Comparison of ENCODE assay signal across 20 mouse cellular contexts in the genomic region with DNA sequence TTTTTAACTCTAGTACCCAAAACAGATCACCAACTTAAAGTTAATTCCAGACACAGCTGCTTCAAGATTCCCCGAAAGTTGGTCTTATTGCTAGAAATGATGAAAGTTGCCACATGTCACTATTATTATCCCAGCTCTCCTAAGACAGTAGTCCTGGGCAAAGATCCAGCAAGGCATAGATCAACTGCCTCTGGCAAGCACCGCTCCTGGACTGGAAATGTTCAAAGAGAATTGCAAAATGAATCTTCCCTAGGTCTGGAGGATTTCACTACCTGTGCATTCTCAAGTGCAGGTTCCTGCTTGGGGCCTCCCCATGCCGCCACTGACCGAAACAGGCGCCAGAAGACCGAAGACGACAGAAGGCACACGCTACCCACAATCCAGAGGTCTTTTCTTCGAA. TPM values are rescaled to one million over a fixed set of nuclear protein-coding genes. Genes with fewer than 3 reads are reported as not detected.
DNase-seq lines count a peak whose midpoint lies in the region; ATAC-seq and TF ChIP-seq lines count a peak whose summit lies in the region.
"Had no signal": no experiment of that assay in that cellular context is flagged by ENCODE, and none has a peak within 500 bp of the region (broad histone marks: within the 10 kb centered on the region; RNA-seq: fewer than 3 reads in every experiment).

No protein-coding gene starts in this region.

- H3K36me3 ChIP-seq in kidney, adult 2 months (ENCODE audit: control insufficient read depth, insufficient read depth, low read length), result no peaks in the 10 kb centered on the region
- H3K36me3 ChIP-seq in stomach, postnatal 0 days (ENCODE audit: control insufficient read depth, insufficient read depth, low read length), result no peaks in the 10 kb centered on the region
- H3K36me3 ChIP-seq: limb, embryonic 15.5 days had no signal

- H3K9me3 ChIP-seq in stomach, postnatal 0 days (ENCODE audit: control insufficient read depth, low read length), result no peaks in the 10 kb centered on the region
- H3K9me3 ChIP-seq: limb, embryonic 15.5 days had no signal

- ATAC-seq in stomach, postnatal 0 days (ENCODE audit: low FRiP score, low TSS enrichment), result no peak
- ATAC-seq: forebrain, embryonic 14.5 days; midbrain, embryonic 16.5 days had no signal

- TF ChIP-seq EP300 in stomach, postnatal 0 days (optimal IDR thresholded peaks at IDR 0.05), result no peak

- no peaks in the 10 kb centered on the region for H3K27me3 ChIP-seq in kidney, adult 2 months (replicated peaks; ENCODE audit: control insufficient read depth, insufficient read depth, low read length)
- H3K27me3 ChIP-seq in stomach, postnatal 0 days (ENCODE audit: control insufficient read depth, insufficient read depth, low read length), result no peaks in the 10 kb centered on the region

- peak; percentile 68 for DNase-seq in gastrocnemius, adult 18-20 months (ENCODE audit: low spot score)
- no peak for DNase-seq in gastrocnemius, postnatal 25 days
- peak; percentile 34 for DNase-seq in kidney, adult 2 months
- no peak for DNase-seq in kidney, adult 8-10 months
- DNase-seq in adipocyte (ENCODE audit: low spot score), result peak; percentile 83
- DNase-seq in brain, adult 2 months (ENCODE audit: low read depth, low spot score), result peak; percentile 45
- DNase-seq in stomach, postnatal 0 days (ENCODE audit: low spot score), result no peak
- DNase-seq in thymus, postnatal 4 days, result no peak
- DNase-seq: B cell, adult 2 months; cerebellum, adult 9-11 months; kidney, postnatal 4 days; thymus, adult 18-20 months had no signal

- H3K4me1 ChIP-seq in kidney, adult 2 months (ENCODE audit: control insufficient read depth, insufficient read depth, low read length), result no peaks in the 10 kb centered on the region
- H3K4me1 ChIP-seq in stomach, postnatal 0 days (replicated peaks; ENCODE audit: control insufficient read depth, insufficient read depth), result no peaks in the 10 kb centered on the region

- no peak for TF ChIP-seq POLR2A in kidney, adult 2 months (IDR thresholded peaks at IDR 0.05; ENCODE audit: low read depth, low read length)

- no peak overlapping the region for H3K9ac ChIP-seq in stomach, postnatal 0 days (ENCODE audit: low read length)
- H3K9ac ChIP-seq: limb, embryonic 15.5 days had no signal

- WGBS in kidney, adult 2 months, result 82% methylated on average over 9 of the region's 9 CpGs
- 79% methylated on average over 9 of the region's 9 CpGs for WGBS in stomach, postnatal 0 days

- H3K4me3 ChIP-seq in kidney, adult 2 months (ENCODE audit: insufficient read depth, low read depth, low read length), result no peak overlapping the region
- H3K4me3 ChIP-seq in stomach, postnatal 0 days (ENCODE audit: low read depth, low read length), result no peak overlapping the region
- H3K4me3 ChIP-seq: limb, embryonic 15.5 days had no signal

- H3K4me2 ChIP-seq in stomach, postnatal 0 days (replicated peaks; ENCODE audit: low read depth), result no peak overlapping the region
- H3K4me2 ChIP-seq: limb, embryonic 15.5 days had no signal

- no peak for TF ChIP-seq CTCF in kidney, adult 2 months (conservative IDR thresholded peaks at IDR 0.05; ENCODE audit: insufficient read depth, insufficient read length, low read depth, low read length)
- TF ChIP-seq CTCF in stomach, postnatal 0 days (IDR thresholded peaks at IDR 0.05; ENCODE audit: low read depth), result no peak

- no peak overlapping the region for H3K27ac ChIP-seq in kidney, adult 2 months (ENCODE audit: insufficient read depth, low read depth, low read length)
- no peak overlapping the region for H3K27ac ChIP-seq in stomach, postnatal 0 days (replicated peaks)
- H3K27ac ChIP-seq: limb, embryonic 15.5 days; macrophage had no signal

RNA-seq across cellular contexts. Expression of a gene that starts 7.9 kb away (rescaled TPM):
- total RNA-seq in gastrocnemius, adult 18-20 months (2021), result 1,000 to 10,000 TPM; 1,080 to 1,440 TPM
- total RNA-seq in gastrocnemius, postnatal 25 days (2021), result 1,000 to 10,000 TPM in 1 of 2 experiments, 100 to 1,000 TPM in 1; 560 to 1,240 TPM
- 0.12 and 0.66 TPM in 2 replicates for polyA plus RNA-seq in kidney, adult 2 months (2012; rRNA removed)
- 0.12 and 0.15 TPM in 2 replicates for polyA plus RNA-seq in stomach, postnatal 0 days (2015; fragmentation: Nextera tagmentation; extraction: Ambion mirVana)
- total RNA-seq: ES-E14; granulocyte monocyte progenitor cell, adult 5-6 weeks had no signal
- polyA plus RNA-seq: forebrain, embryonic 14.5 days; macrophage had no signal

RNA-seq across cellular contexts. Expression of a gene that starts 25.9 kb away (rescaled TPM):
- 1 to 10 TPM; 5.9 to 6.1 TPM for total RNA-seq in gastrocnemius, adult 18-20 months (2021)
- total RNA-seq in gastrocnemius, postnatal 25 days (2021), result 1 to 10 TPM; 5.8 to 7.5 TPM
- 25.5 and 27.6 TPM in 2 replicates for polyA plus RNA-seq in kidney, adult 2 months (2012; rRNA removed)
- 14.4 and 17.0 TPM in 2 replicates for polyA plus RNA-seq in stomach, postnatal 0 days (2015; fragmentation: Nextera tagmentation; extraction: Ambion mirVana)

RNA-seq across cellular contexts. Expression of a gene that starts 26.8 kb away (rescaled TPM):
- total RNA-seq in gastrocnemius, adult 18-20 months (2021), result not detected
- total RNA-seq in gastrocnemius, postnatal 25 days (2021), result not detected
- not detected in 2 replicates for polyA plus RNA-seq in kidney, adult 2 months (2012; rRNA removed)
- polyA plus RNA-seq in stomach, postnatal 0 days (2015; fragmentation: Nextera tagmentation; extraction: Ambion mirVana), result not detected in 2 replicates
- total RNA-seq: granulocyte monocyte progenitor cell, adult 5-6 weeks had no signal
- polyA plus RNA-seq: embryonic facial prominence, embryonic 11.5 days; forebrain, embryonic 14.5 days; limb, embryonic 15.5 days; macrophage; midbrain, embryonic 16.5 days; neural tube, embryonic 14.5 days had no signal

Comparison
In these comparisons a context has a peak if more than half of its experiments do, and no peak if none do; other contexts are left out.
1. DNase-seq: peak in gastrocnemius, adult 18-20 months (single experiment), kidney, adult 2 months (single experiment), adipocyte (single experiment) and brain, adult 2 months (single experiment); none in gastrocnemius, postnatal 25 days (single experiment), kidney, adult 8-10 months (0 of 2), stomach, postnatal 0 days (single experiment) and thymus, postnatal 4 days (single experiment).